Mouse (Mus musculus) hindbrain, embryonic 14.5 days (tissue): ENCODE measurements around the gene Mrnip. TPM values are rescaled to one million over a fixed set of nuclear protein-coding genes. Genes with fewer than 3 reads are reported as not detected.

Experiments
- ATAC-seq: fragments of 200-750 bp; cut with Nextera tagmentation; 2 replicates; pipeline ENCODE4 v1.8.0; 2017; ENCODE audit warnings: moderate number of reproducible peaks, mild to moderate bottlenecking, moderate TSS enrichment, moderate library complexity; ENCODE audit not compliant: low FRiP score
- DNase-seq: peaks from one replicate; pipeline ENCODE4 v3.0.0-alpha.2; 2015; ENCODE audit warnings: low spot score
- H3K27ac ChIP-seq: fragments of 300-500 bp; sonication (generic); 2 replicates; pipeline ENCODE4 v1.5.1; 2014; ENCODE audit warnings: mild to moderate bottlenecking, moderate library complexity
- H3K27me3 ChIP-seq: fragments of 300-500 bp; sonication (generic); 2 replicates; pipeline ENCODE4 v1.6.1; 2014; ENCODE audit warnings: mild to moderate bottlenecking, low read length, mixed read lengths; ENCODE audit not compliant: control insufficient read depth, insufficient read depth
- H3K36me3 ChIP-seq: fragments of 300-500 bp; sonication (generic); replicated peaks from 2 replicates; pipeline ENCODE4 v1.6.1; 2014; ENCODE audit not compliant: control insufficient read depth, insufficient read depth
- H3K4me1 ChIP-seq: fragments of 300-500 bp; sonication (generic); replicated peaks from 2 replicates; pipeline ENCODE4 v1.6.1; 2014; ENCODE audit warnings: antibody characterized with exemption, low read length, mixed read lengths; ENCODE audit not compliant: control insufficient read depth, insufficient read depth
- H3K4me2 ChIP-seq: fragments of 300-500 bp; sonication (generic); replicated peaks from 2 replicates; pipeline ENCODE4 v1.6.1; 2014; ENCODE audit warnings: mild to moderate bottlenecking, moderate library complexity
- H3K4me3 ChIP-seq: fragments of 300-500 bp; sonication (generic); replicated peaks from 2 replicates; pipeline ENCODE4 v1.5.1; 2014; ENCODE audit warnings: mild to moderate bottlenecking, low read length
- H3K9ac ChIP-seq: fragments of 300-500 bp; sonication (generic); 2 replicates; pipeline ENCODE4 v1.6.1; 2014
- H3K9me3 ChIP-seq: fragments of 300-500 bp; sonication (generic); 2 replicates; pipeline ENCODE4 v1.6.1; 2016; ENCODE audit warnings: low read length; ENCODE audit not compliant: control insufficient read depth
- WGBS: fragments of 180-500 bp; shearing (Covaris S2); extraction: QIAGEN DNeasy Blood & Tissue Kit; methylation state at CpG from one replicate; pipeline ENCODE4 v1.1.7; 2014; 5-methylcytosine and 5-hydroxymethylcytosine counted together
- polyA plus RNA-seq: library from polyadenylated mRNA; unstranded; fragments of >200 nt; fragmentation: Nextera tagmentation; extraction: Ambion mirVana; gene quantifications from 2 replicates; pipeline ENCODE4 v1.2.1, GENCODE M21; 2014

Gene Mrnip
- polyA plus RNA-seq, 1 experiment from 2014 or later = 37.7 TPM

DNA sequence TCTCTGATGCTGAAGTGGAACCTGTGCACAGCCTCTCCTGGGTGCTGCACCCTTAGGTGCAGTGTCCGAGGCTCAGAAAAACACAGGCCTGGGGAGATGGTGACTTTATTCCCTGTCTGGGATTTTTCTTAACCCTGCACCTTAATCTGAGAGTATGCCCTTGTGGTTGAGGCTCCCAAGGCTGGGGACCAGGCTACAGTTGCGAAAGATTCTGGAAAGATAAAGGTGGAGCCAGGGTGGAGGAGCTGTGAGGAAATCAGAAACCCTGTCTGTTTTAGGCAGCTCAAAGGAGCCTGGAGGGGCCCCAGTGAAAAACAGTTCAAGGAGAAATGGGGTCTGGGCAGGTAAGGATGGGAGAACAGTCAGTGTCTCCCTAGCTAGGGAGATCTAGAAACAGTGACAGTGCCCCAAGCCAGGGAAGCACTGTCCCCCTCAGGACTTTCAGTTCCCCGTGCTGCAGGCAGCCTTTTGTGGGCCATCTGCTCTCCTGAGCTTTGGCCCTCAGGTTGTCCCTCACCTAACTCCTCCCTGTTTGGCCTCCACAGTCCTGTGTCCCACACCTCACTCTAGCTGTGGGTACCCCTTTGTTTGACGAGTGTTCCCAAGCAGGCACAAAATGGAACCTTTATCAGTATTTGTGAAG lies 42.6 kb downstream of the Mrnip start:
- ATAC-seq (no peak), DNase-seq (no peak)
- no peak overlapping the region for H3K9ac ChIP-seq
- 80% methylated on average over 4 of the region's 4 CpGs for WGBS
- no peak overlapping the region for H3K4me3 ChIP-seq
- no peak overlapping the region for H3K4me2 ChIP-seq
- 0 out of 2 replicates have a peak, but pooled peaks cover 7% of the 10 kb centered on the region for H3K36me3 ChIP-seq
- H3K9me3 ChIP-seq = no peaks in the 10 kb centered on the region
- H3K27ac ChIP-seq = no peak overlapping the region
- H3K4me1 ChIP-seq = peaks cover 8% of the 10 kb centered on the region; the same call in 1 of the 2 replicates
- H3K27me3 ChIP-seq = no peaks in the 10 kb centered on the region

DNA sequence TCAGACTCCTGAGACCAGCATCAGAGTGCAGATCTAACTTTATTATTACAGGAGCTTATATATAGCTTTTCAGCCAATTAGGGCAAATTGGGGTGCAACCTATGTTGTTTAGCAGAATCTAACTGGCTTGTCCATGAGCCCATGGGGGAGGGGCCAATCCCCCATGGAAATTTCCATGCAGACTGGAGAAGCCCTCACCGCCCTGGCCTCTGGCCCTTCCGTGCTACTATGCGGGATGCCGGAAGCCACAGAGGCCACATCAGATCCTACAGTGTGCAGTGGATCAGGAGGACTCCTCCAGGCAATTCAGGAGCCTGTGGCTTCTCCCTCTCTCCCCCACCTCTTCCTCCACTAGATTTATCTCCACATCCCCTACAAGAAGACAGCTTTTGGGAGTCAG lies 43.6 kb downstream of the Mrnip start:
- WGBS = 51% methylated on average over 4 of the region's 4 CpGs
- H3K36me3 ChIP-seq = 0 out of 2 replicates have a peak, but pooled peaks cover 7% of the 10 kb centered on the region
- H3K9ac ChIP-seq = no peak overlapping the region
- no peaks in the 10 kb centered on the region for H3K27me3 ChIP-seq
- H3K9me3 ChIP-seq = no peaks in the 10 kb centered on the region
- no peak overlapping the region for H3K4me3 ChIP-seq
- H3K4me2 ChIP-seq = no peak overlapping the region
- peaks cover 13% of the 10 kb centered on the region; the same call in 1 of the 2 replicates for H3K4me1 ChIP-seq
- no peak for ATAC-seq
- DNase-seq = no peak
- H3K27ac ChIP-seq = no peak overlapping the region

DNA sequence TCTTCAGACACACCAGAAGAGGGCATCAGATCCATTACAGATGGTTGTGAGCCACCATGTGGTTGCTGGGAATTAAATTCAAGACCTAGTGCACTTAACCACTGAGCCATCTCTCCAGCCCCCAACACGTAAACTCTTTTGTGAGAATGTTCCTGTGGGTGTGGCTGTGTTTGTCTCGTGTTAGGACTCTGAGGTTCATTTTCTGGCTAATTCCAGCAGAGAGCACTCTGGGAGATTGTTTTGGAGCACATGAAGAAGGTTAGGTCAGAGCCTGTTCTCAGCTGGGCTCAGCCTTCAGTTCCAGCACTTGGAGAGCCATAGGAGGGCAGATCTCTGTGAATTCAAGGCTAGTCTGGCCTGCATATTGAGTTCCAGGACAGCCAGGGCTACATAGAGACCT lies 45.6 kb downstream of the Mrnip start:
- no peak for DNase-seq
- H3K9me3 ChIP-seq = no peaks in the 10 kb centered on the region
- 51% methylated on average over 2 of the region's 2 CpGs for WGBS

DNA sequence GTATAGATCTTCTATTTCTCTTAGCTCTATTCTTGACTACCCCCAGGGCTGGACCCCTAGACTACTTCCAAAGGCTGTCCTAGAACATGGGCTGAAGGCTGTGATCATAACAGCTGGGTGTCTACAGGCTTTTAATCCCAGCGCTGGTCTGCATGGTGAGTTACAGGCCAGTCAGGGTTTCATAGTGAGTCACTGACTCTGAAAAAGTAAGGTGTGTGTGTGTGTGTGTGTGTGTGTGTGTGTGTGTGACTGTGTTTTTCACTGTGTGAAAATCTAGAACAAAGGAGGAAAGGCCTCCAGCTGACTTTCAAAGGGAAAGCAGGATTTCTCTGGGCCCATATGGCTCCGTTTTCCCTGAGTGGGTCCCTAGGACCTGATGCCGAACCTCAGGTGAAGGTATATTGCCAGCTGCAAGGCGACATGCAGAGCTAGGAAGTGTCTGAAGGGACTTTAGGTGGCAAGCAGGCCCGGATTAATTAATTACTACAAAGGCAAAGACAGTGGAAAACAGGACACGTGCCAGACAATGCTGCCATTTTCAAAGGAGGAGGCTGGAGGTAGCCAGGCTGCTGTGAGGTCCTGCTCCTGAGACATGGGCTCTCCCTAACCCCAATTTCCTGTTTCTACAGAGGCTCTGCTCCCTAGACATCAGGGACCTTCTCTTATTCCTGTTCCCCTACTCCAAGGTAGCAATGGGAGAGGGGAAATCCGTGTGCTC lies 48.5 kb downstream of the Mrnip start:
- Histone ChIP-seq H3K9me3 (no peaks in the 10 kb centered on the region), H3K4me2 (peak overlapping the region; percentile 95), H3K9ac (0 out of 2 replicates have a peak overlapping the region, but pooled peaks have one; percentile 25), H3K27ac (peak overlapping the region; percentile 29; the same call in 1 of the 2 replicates), H3K27me3 (no peaks in the 10 kb centered on the region), H3K4me3 (peak overlapping the region; percentile 6; the same call in 1 of the 2 replicates), H3K36me3 (0 out of 2 replicates have a peak, but pooled peaks cover 7% of the 10 kb centered on the region), H3K4me1 (peaks cover 38% of the 10 kb centered on the region)
- 51% methylated on average over 7 of the region's 7 CpGs for WGBS
- DNase-seq (no peak), ATAC-seq (no peak)

More for the DNA sequence above, 45.6 kb downstream of the Mrnip start:
- Histone ChIP-seq H3K36me3 (0 out of 2 replicates have a peak, but pooled peaks cover 7% of the 10 kb centered on the region), H3K4me2 (no peak overlapping the region), H3K27me3 (no peaks in the 10 kb centered on the region), H3K27ac (no peak overlapping the region), H3K4me1 (peaks cover 27% of the 10 kb centered on the region), H3K9ac (no peak overlapping the region), H3K4me3 (no peak overlapping the region)
- ATAC-seq = no peak

DNA sequence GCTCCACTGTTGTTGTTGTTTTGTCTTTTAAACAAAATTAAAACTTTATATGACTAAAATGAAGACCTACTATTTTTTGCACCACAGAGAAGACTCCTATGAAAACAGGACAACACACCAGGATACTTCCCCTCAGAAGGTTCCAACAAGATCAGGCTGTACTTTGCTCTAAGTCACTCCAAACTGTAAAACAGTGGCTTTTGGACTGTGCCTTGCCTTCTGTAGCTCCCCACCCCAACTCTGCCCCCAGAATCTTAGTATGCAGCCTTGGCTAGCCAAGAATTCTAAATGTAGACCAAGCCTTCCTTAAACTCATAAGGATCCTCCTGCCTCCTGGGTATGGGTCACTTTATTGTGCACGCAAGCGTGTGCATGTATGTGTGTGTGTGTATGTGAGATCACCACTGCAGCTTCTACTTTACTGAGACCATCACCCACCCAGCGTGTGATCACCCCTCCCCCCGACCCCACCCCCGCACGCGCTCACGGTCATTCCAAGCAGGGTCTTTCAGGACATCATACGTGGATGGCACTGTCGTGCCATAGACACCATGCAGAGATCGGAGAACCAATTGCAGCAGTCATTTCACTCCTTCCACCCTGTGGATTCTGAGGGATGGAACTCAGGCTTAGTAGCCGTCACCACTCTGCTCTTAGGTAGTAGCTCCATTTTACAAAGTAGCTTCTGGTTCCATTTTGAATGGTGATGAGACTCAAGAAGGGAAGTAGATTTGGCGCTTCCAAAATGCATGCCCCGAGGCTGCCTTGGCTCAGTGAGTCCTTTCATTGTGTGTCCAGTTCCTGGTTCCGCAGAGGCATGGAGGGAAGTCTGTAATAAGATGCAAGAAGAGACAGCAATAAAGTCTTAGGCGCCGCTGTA lies 49.8 kb downstream of the Mrnip start:
- H3K27ac ChIP-seq = peak overlapping the region; percentile 96
- H3K27me3 ChIP-seq = no peaks in the 10 kb centered on the region
- no peaks in the 10 kb centered on the region for H3K9me3 ChIP-seq
- H3K9ac ChIP-seq = peak overlapping the region; percentile 97
- H3K4me1 ChIP-seq = peaks cover 46% of the 10 kb centered on the region
- DNase-seq (peak; percentile 53), ATAC-seq (peak; percentile 36)
- 0 out of 2 replicates have a peak, but pooled peaks cover 7% of the 10 kb centered on the region for H3K36me3 ChIP-seq
- 5% methylated on average over 17 of the region's 17 CpGs for WGBS
- peak overlapping the region; percentile 83 for H3K4me3 ChIP-seq
- peak overlapping the region; percentile 95 for H3K4me2 ChIP-seq

DNA sequence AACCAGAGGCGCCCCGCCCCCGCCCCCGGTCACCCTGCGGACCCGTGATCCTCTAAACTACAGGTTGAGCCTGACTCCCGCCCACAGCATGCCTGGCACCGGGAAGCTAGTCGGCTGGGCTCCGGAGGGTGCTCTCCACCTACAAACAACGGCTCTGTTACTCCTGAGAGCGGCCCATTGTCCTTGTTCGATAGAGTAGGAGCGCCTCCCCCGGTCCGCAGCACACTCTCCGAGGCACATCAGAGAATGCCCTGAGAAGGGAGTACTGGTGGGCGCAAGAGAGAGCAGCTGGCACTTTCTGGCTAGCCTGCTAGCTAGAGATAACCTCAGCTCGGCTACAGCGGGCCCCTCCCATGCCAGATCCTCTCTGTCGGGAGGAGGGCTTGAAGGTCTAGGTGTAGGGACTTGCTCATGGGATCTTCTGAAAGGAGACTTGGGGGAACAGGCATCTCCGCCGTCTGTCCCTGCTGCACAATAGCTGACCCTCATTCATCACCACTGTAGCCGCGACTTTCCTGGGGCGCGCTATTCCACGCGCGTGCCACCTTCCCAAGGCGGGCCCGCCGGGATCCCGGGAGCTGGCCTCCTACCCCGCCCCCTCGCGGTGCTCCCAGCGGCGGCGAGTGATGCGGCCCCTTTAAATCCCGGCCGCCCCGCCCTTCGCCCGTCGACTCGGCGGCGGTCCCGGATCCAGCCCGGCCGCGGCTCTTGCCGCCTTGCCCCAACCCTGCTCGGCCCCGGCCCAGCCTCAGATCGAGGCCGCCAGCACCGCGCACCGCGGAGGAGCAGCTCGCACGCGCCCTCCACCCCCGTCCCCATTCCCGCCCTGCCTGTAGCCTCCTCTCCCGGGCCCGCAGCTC lies 50.7 kb downstream of the Mrnip start:
- under 1% methylated on average over 67 of the region's 70 CpGs for WGBS
- Histone ChIP-seq H3K27ac (peak overlapping the region; percentile 96), H3K27me3 (no peaks in the 10 kb centered on the region), H3K4me2 (peak overlapping the region; percentile 95), H3K36me3 (0 out of 2 replicates have a peak, but pooled peaks cover 7% of the 10 kb centered on the region), H3K9ac (peak overlapping the region; percentile 97), H3K9me3 (no peaks in the 10 kb centered on the region), H3K4me1 (peaks cover 52% of the 10 kb centered on the region), H3K4me3 (peak overlapping the region; percentile 83)
- DNase-seq (peak; percentile 78), ATAC-seq (peak; percentile 84)

DNA sequence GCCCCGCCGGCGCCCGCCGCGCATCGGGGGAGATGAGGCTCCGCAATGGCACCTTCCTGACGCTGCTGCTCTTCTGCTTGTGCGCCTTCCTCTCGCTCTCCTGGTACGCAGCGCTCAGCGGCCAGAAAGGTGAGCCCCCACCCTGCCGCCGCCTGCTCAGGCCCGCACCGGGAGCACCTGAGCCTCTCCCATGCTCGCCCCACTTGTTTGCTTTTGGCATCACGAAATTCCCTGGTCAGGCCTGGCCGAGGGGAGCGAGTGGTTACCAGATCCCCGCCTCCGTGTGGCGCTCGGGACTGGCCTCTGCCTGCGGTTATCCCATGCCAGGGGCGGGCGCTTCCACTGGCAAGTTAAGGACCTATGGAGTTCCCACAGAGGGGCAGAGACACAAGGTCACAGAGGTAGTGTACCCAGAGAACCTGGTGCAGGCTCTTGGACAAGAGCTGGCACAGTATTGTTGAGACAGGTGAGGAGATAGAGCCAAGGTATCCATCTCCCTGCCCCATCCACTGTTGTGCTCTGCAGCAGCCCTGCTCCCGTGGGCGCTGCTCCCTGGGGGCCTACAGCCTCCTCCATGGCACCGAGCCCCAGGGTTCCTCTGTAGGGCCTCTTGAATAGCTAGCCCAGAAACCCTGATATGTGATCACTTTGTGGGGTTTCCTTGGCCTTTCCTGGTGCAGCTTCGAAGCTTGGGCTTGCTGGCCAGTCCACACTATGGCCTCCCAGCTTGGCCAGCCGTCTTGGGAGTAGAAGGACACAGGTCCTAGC lies 51.6 kb downstream of the Mrnip start:
- H3K4me3 ChIP-seq = peak overlapping the region; percentile 83
- peak overlapping the region; percentile 95 for H3K4me2 ChIP-seq
- H3K27me3 ChIP-seq = no peaks in the 10 kb centered on the region
- ATAC-seq (peak; percentile 34), DNase-seq (peak; percentile 37)
- H3K36me3 ChIP-seq = peaks cover 5% of the 10 kb centered on the region
- 4% methylated on average over 32 of the region's 34 CpGs for WGBS
- H3K9ac ChIP-seq = peak overlapping the region; percentile 97
- H3K4me1 ChIP-seq = peaks cover 52% of the 10 kb centered on the region
- peak overlapping the region; percentile 96 for H3K27ac ChIP-seq
- no peaks in the 10 kb centered on the region for H3K9me3 ChIP-seq

DNA sequence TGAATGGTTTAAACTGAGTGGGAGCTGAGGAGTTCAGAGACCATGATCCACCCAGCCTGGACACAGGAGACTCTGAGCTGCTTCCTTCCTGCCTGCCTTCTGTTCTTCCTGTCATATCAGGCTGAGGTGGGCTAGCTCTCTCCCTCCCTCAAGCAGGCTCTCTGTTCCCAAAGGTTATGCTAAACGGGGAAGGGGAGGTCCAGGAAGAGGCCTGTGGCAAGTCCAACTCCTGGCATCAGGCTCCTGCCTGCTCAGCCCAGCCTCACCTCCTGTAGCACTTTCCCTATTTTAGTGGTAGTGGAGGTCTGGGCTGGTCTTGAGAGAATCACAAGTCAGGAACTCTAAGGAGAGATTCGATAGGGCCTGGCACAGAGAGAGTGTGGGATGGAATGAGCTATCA lies 52.2 kb downstream of the Mrnip start:
- 39% methylated on average over 2 of the region's 2 CpGs for WGBS
- Histone ChIP-seq H3K9ac (peak overlapping the region; percentile 97), H3K4me1 (peaks cover 55% of the 10 kb centered on the region), H3K4me3 (peak overlapping the region; percentile 83), H3K36me3 (peaks cover 6% of the 10 kb centered on the region), H3K27ac (peak overlapping the region; percentile 96), H3K4me2 (peak overlapping the region; percentile 95), H3K27me3 (no peaks in the 10 kb centered on the region), H3K9me3 (no peaks in the 10 kb centered on the region)
- ATAC-seq (no peak), DNase-seq (no peak)
